Mouse (Mus musculus): ENCODE measurements at regions not wholly inside any gene's neighbourhood (a gene's known extent, or its start where the extent isn't known, plus 50 kb on each side); places are given as distances from the start of the nearest gene placed in this dataset.

- no peaks in the 10 kb centered on the region for H3K9me3 ChIP-seq (ENCODE audit: low read length)
- 70% methylated on average over 4 of the region's 4 CpGs for WGBS
- no peak overlapping the region for H3K27ac ChIP-seq (ENCODE audit: low read length)
- no peaks in the 10 kb centered on the region for H3K36me3 ChIP-seq (ENCODE audit: insufficient read depth, low read length)
- no peak overlapping the region for H3K9ac ChIP-seq (replicated peaks; ENCODE audit: low read depth)
- no peaks in the 10 kb centered on the region; the same call in 1 of the 2 replicates for H3K4me1 ChIP-seq (ENCODE audit: insufficient read depth, low read depth, low read length)
- no peak overlapping the region for H3K4me2 ChIP-seq (replicated peaks; ENCODE audit: low read depth, low read length)
- ATAC-seq (no peak), DNase-seq (ENCODE audit: low spot score) (no peak)
- no peak overlapping the region for H3K4me3 ChIP-seq (ENCODE audit: low read depth, low read length)
- no peaks in the 10 kb centered on the region for H3K27me3 ChIP-seq (replicated peaks; ENCODE audit: insufficient read depth, low read length)
- no peak for TF ChIP-seq EP300 (IDR thresholded peaks at IDR 0.05)
These were observed 209.8 kb downstream of the Dusp6 start for GRCm38 (mm10) chr10:99472806-99473205.

GRCm38 (mm10) chr10:99473758-99474157 is 210.7 kb downstream of the Dusp6 start:
- Histone ChIP-seq H3K4me1 (ENCODE audit: insufficient read depth, low read depth, low read length) (no peaks in the 10 kb centered on the region), H3K4me3 (ENCODE audit: low read depth, low read length) (no peak overlapping the region), H3K27me3 (replicated peaks; ENCODE audit: insufficient read depth, low read length) (no peaks in the 10 kb centered on the region), H3K27ac (ENCODE audit: low read length) (no peak overlapping the region), H3K9ac (replicated peaks; ENCODE audit: low read depth) (no peak overlapping the region), H3K36me3 (ENCODE audit: insufficient read depth, low read length) (no peaks in the 10 kb centered on the region), H3K9me3 (ENCODE audit: low read length) (no peaks in the 10 kb centered on the region), H3K4me2 (replicated peaks; ENCODE audit: low read depth, low read length) (no peak overlapping the region)
- no peak for DNase-seq (ENCODE audit: low spot score)
- no peak for ATAC-seq
- TF ChIP-seq EP300 (IDR thresholded peaks at IDR 0.05) (no peak), CTCF (IDR thresholded peaks at IDR 0.05) (no peak)
- WGBS, result 76% methylated on average over 9 of the region's 9 CpGs

- WGBS, result 74% methylated on average over 8 of the region's 8 CpGs
- no peaks in the 10 kb centered on the region for H3K4me1 ChIP-seq (ENCODE audit: insufficient read depth, low read depth, low read length)
- DNase-seq (ENCODE audit: low spot score) (no peak), ATAC-seq (no peak)
- no peaks in the 10 kb centered on the region for H3K36me3 ChIP-seq (ENCODE audit: insufficient read depth, low read length)
- no peaks in the 10 kb centered on the region for H3K27me3 ChIP-seq (replicated peaks; ENCODE audit: insufficient read depth, low read length)
- H3K9me3 ChIP-seq (ENCODE audit: low read length), result no peaks in the 10 kb centered on the region
- H3K4me2 ChIP-seq (replicated peaks; ENCODE audit: low read depth, low read length), result no peak overlapping the region
- H3K9ac ChIP-seq (replicated peaks; ENCODE audit: low read depth), result no peak overlapping the region
- no peak overlapping the region for H3K27ac ChIP-seq (ENCODE audit: low read length)
- H3K4me3 ChIP-seq (ENCODE audit: low read depth, low read length), result no peak overlapping the region
- no peak for TF ChIP-seq EP300 (IDR thresholded peaks at IDR 0.05)
- no peak for TF ChIP-seq CTCF (IDR thresholded peaks at IDR 0.05)
These were observed 211.5 kb downstream of the Dusp6 start for GRCm38 (mm10) chr10:99474546-99474945.

- ATAC-seq, result no peak
- WGBS, result 68% methylated on average over 7 of the region's 7 CpGs
- DNase-seq (ENCODE audit: low spot score), result no peak
- Histone ChIP-seq H3K4me1 (ENCODE audit: insufficient read depth, low read depth, low read length) (no peaks in the 10 kb centered on the region), H3K4me3 (ENCODE audit: low read depth, low read length) (no peak overlapping the region), H3K4me2 (replicated peaks; ENCODE audit: low read depth, low read length) (no peak overlapping the region), H3K27ac (ENCODE audit: low read length) (no peak overlapping the region), H3K27me3 (replicated peaks; ENCODE audit: insufficient read depth, low read length) (no peaks in the 10 kb centered on the region), H3K9me3 (ENCODE audit: low read length) (no peaks in the 10 kb centered on the region), H3K36me3 (ENCODE audit: insufficient read depth, low read length) (no peaks in the 10 kb centered on the region), H3K9ac (replicated peaks; ENCODE audit: low read depth) (no peak overlapping the region)
- TF ChIP-seq EP300 (IDR thresholded peaks at IDR 0.05) (no peak), CTCF (IDR thresholded peaks at IDR 0.05) (no peak)
These were observed 213.2 kb downstream of the Dusp6 start for GRCm38 (mm10) chr10:99476214-99476613.

- H3K27me3 ChIP-seq (replicated peaks; ENCODE audit: insufficient read depth, low read length), result no peaks in the 10 kb centered on the region
- no peaks in the 10 kb centered on the region for H3K4me1 ChIP-seq (ENCODE audit: insufficient read depth, low read depth, low read length)
- no peaks in the 10 kb centered on the region for H3K36me3 ChIP-seq (ENCODE audit: insufficient read depth, low read length)
- ATAC-seq (no peak), DNase-seq (ENCODE audit: low spot score) (no peak)
- no peak overlapping the region for H3K4me2 ChIP-seq (replicated peaks; ENCODE audit: low read depth, low read length)
- 88% methylated on average over 7 of the region's 7 CpGs for WGBS
- H3K27ac ChIP-seq (ENCODE audit: low read length), result no peak overlapping the region
- no peak for TF ChIP-seq CTCF (IDR thresholded peaks at IDR 0.05)
- no peak for TF ChIP-seq EP300 (IDR thresholded peaks at IDR 0.05)
- H3K9ac ChIP-seq (replicated peaks; ENCODE audit: low read depth), result no peak overlapping the region
- H3K4me3 ChIP-seq (ENCODE audit: low read depth, low read length), result no peak overlapping the region
- H3K9me3 ChIP-seq (ENCODE audit: low read length), result no peaks in the 10 kb centered on the region
These were observed 213.7 kb downstream of the Dusp6 start for GRCm38 (mm10) chr10:99476776-99477175.

- no peak overlapping the region for H3K9ac ChIP-seq (replicated peaks; ENCODE audit: low read depth)
- TF ChIP-seq CTCF (IDR thresholded peaks at IDR 0.05) (no peak), EP300 (IDR thresholded peaks at IDR 0.05) (no peak)
- no peak for ATAC-seq
These were observed 217.5 kb downstream of the Dusp6 start for GRCm38 (mm10) chr10:99480573-99480972.

GRCm38 (mm10) chr10:99482009-99482408 is 219.0 kb downstream of the Dusp6 start:
- H3K27me3 ChIP-seq (replicated peaks; ENCODE audit: insufficient read depth, low read length), result no peaks in the 10 kb centered on the region
- ATAC-seq (no peak), DNase-seq (ENCODE audit: low spot score) (no peak)
- H3K9me3 ChIP-seq (ENCODE audit: low read length), result no peaks in the 10 kb centered on the region
- H3K4me2 ChIP-seq (replicated peaks; ENCODE audit: low read depth, low read length), result no peak overlapping the region
- H3K27ac ChIP-seq (ENCODE audit: low read length), result no peak overlapping the region
- no peak overlapping the region for H3K9ac ChIP-seq (replicated peaks; ENCODE audit: low read depth)
- H3K4me3 ChIP-seq (ENCODE audit: low read depth, low read length), result no peak overlapping the region
- H3K36me3 ChIP-seq (ENCODE audit: insufficient read depth, low read length), result no peaks in the 10 kb centered on the region
- H3K4me1 ChIP-seq (ENCODE audit: insufficient read depth, low read depth, low read length), result no peaks in the 10 kb centered on the region
- TF ChIP-seq EP300 (IDR thresholded peaks at IDR 0.05), result no peak
- WGBS, result 89% methylated on average over 3 of the region's 3 CpGs

More at GRCm38 (mm10) chr10:99480573-99480972, 217.5 kb downstream of the Dusp6 start:
- Histone ChIP-seq H3K4me3 (ENCODE audit: low read depth, low read length) (no peak overlapping the region), H3K9me3 (ENCODE audit: low read length) (no peaks in the 10 kb centered on the region), H3K27ac (ENCODE audit: low read length) (no peak overlapping the region), H3K4me2 (replicated peaks; ENCODE audit: low read depth, low read length) (no peak overlapping the region), H3K27me3 (replicated peaks; ENCODE audit: insufficient read depth, low read length) (no peaks in the 10 kb centered on the region), H3K4me1 (ENCODE audit: insufficient read depth, low read depth, low read length) (no peaks in the 10 kb centered on the region), H3K36me3 (ENCODE audit: insufficient read depth, low read length) (no peaks in the 10 kb centered on the region)
- DNase-seq (ENCODE audit: low spot score), result no peak
- WGBS, result 80% methylated on average over 4 of the region's 4 CpGs
